Mouse (Mus musculus) C2C12 (cell line): ENCODE measurements around the gene Samhd1. TPM values are rescaled to one million over a fixed set of nuclear protein-coding genes. Genes with fewer than 3 reads are reported as not detected.

Source experiments
- H3K27me3 ChIP-seq: one replicate; pipeline ENCODE4 v1.6.1; 2011; ENCODE audit not compliant: control insufficient read depth, insufficient read depth, insufficient read length
- H3K36me3 ChIP-seq: one replicate; pipeline ENCODE4 v1.6.1; 2011; ENCODE audit not compliant: control insufficient read depth, insufficient read depth
- H3K4me3 ChIP-seq: one replicate; pipeline ENCODE4 v1.5.1; 2011; ENCODE audit warnings: mild to moderate bottlenecking, control low read depth; ENCODE audit not compliant: poor library complexity, insufficient read depth, severe bottlenecking
- H3K79me2 ChIP-seq: one replicate; pipeline ENCODE4 v1.6.1; 2011; ENCODE audit not compliant: control insufficient read depth, insufficient read depth
- H3K79me3 ChIP-seq: one replicate; pipeline ENCODE4 v1.6.1; 2011; ENCODE audit warnings: low read depth, control low read depth
- H3ac ChIP-seq: one replicate; pipeline ENCODE3; 2011; ENCODE audit warnings: low read depth; ENCODE audit not compliant: control insufficient read depth, insufficient read length
- CEBPB ChIP-seq: IDR thresholded peaks from one replicate; pipeline ENCODE4 v1.6.1; 2011; ENCODE audit warnings: low read depth, mild to moderate bottlenecking, control low read depth, moderate library complexity
- CTCF ChIP-seq: IDR thresholded peaks from one replicate; pipeline ENCODE4 v1.5.1; 2011; ENCODE audit not compliant: control insufficient read depth, insufficient read depth, insufficient read length
- FOSL1 ChIP-seq: IDR thresholded peaks from one replicate; pipeline ENCODE4 v1.8.0; 2011; ENCODE audit warnings: mild to moderate bottlenecking, low read length; ENCODE audit not compliant: poor library complexity, insufficient read depth, severe bottlenecking
- MAX ChIP-seq: IDR thresholded peaks from one replicate; pipeline ENCODE4 v1.6.1; 2011; ENCODE audit warnings: mild to moderate bottlenecking, control low read depth
- MYOD1 ChIP-seq: IDR thresholded peaks from one replicate; pipeline ENCODE4 v1.6.1; 2011; ENCODE audit warnings: low read depth; ENCODE audit not compliant: control insufficient read depth, insufficient read length
- MYOG ChIP-seq: IDR thresholded peaks from one replicate; pipeline ENCODE4 v1.6.1; 2011; ENCODE audit not compliant: control insufficient read depth, insufficient read length; ENCODE audit errors: extremely low read depth
- USF1 ChIP-seq: IDR thresholded peaks from one replicate; pipeline ENCODE4 v1.6.1; 2011; ENCODE audit warnings: low read depth, mild to moderate bottlenecking, control low read depth, moderate library complexity
- polyA plus RNA-seq: library from polyadenylated mRNA; unstranded; fragments of >200 nt; fragmentation: generic; extraction: Trizol; gene quantifications from one replicate; pipeline ENCODE4 v1.2.1, GENCODE M21; 2012; ENCODE audit warnings: missing spikeins

Gene Samhd1
- polyA plus RNA-seq, 1 experiment, result 30.2 TPM

GRCm38 (mm10) chr2:157119075-157119474 is 16.0 kb downstream of the Samhd1 start:
- Histone ChIP-seq H3K4me3 (no peak overlapping the region), H3K79me2 (no peaks in the 10 kb centered on the region), H3K36me3 (peaks cover 68% of the 10 kb centered on the region), H3K27me3 (no peaks in the 10 kb centered on the region), H3K79me3 (no peaks in the 10 kb centered on the region), H3ac (no peak overlapping the region)
- TF ChIP-seq MYOD1 (no peak), CTCF (no peak), CEBPB (no peak), MYOG (no peak), MAX (no peak), FOSL1 (no peak), USF1 (no peak)

GRCm38 (mm10) chr2:157118556-157118955 is 16.5 kb downstream of the Samhd1 start:
- no peaks in the 10 kb centered on the region for H3K27me3 ChIP-seq
- H3K79me2 ChIP-seq, result no peaks in the 10 kb centered on the region
- no peaks in the 10 kb centered on the region for H3K79me3 ChIP-seq
- peaks cover 74% of the 10 kb centered on the region for H3K36me3 ChIP-seq
- H3K4me3 ChIP-seq, result no peak overlapping the region
- TF ChIP-seq MYOD1 (no peak), CEBPB (no peak), MYOG (no peak)
- H3ac ChIP-seq, result no peak overlapping the region

DNA sequence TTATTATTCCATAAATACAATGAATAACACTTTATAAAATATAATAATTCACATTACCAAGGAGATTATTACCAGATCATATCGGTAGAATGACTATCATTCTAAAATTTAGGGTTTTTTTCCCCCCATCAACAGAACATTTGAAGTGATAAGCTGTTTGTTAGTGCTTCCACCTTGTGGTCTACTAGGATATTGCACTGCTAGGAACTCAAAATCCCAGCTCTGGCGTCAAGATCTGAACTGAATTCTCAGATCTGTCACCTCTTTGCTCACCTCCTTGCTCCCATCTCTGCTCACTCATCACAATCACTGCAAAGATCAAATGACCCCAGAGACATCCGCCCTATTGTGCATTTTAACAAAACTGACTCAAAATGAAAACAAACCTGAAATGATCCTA is 18.1 kb downstream of the Samhd1 start:
- TF ChIP-seq CEBPB, result no peak
- TF ChIP-seq USF1, result no peak
- no peak for TF ChIP-seq CTCF
- no peak for TF ChIP-seq FOSL1
- Histone ChIP-seq H3K27me3 (no peaks in the 10 kb centered on the region), H3ac (no peak overlapping the region), H3K36me3 (peaks cover 75% of the 10 kb centered on the region), H3K4me3 (no peak overlapping the region), H3K79me3 (no peaks in the 10 kb centered on the region), H3K79me2 (no peaks in the 10 kb centered on the region)

GRCm38 (mm10) chr2:157108236-157108635 is 26.8 kb downstream of the Samhd1 start:
- Histone ChIP-seq H3K27me3 (no peaks in the 10 kb centered on the region), H3K79me2 (no peaks in the 10 kb centered on the region), H3ac (no peak overlapping the region), H3K79me3 (no peaks in the 10 kb centered on the region), H3K36me3 (peaks cover 68% of the 10 kb centered on the region), H3K4me3 (no peak overlapping the region)
- no peak for TF ChIP-seq MYOG
- no peak for TF ChIP-seq CEBPB
- TF ChIP-seq CTCF, result no peak
- no peak for TF ChIP-seq FOSL1
- no peak for TF ChIP-seq MYOD1
- no peak for TF ChIP-seq USF1
- no peak for TF ChIP-seq MAX

DNA sequence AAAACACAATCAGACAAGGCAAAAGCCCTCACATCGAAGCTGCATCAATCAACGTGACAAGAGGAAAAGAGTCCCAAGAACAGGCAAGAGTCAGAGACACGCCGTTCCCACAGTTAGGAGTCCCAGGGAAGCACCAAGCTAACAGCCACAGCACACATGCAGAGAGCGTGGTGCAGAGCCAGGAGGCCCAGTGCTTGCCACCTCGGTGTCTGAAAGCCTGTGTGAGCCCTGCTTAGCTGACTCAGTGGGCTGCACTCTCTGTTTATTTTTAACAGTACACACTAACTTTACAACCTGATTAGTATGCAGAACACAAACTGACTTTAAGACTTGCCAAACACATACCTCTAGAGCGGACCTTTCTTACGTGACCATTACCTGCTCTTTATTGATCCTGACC is 30.6 kb downstream of the Samhd1 start:
- TF ChIP-seq MAX (no peak), CTCF (no peak), FOSL1 (no peak), USF1 (no peak), MYOD1 (no peak), CEBPB (no peak), MYOG (no peak)
- H3K27me3 ChIP-seq, result no peaks in the 10 kb centered on the region
- peaks cover 65% of the 10 kb centered on the region for H3K36me3 ChIP-seq
- H3K79me2 ChIP-seq, result no peaks in the 10 kb centered on the region
- H3K79me3 ChIP-seq, result no peaks in the 10 kb centered on the region
- no peak overlapping the region for H3ac ChIP-seq
- H3K4me3 ChIP-seq, result no peak overlapping the region

DNA sequence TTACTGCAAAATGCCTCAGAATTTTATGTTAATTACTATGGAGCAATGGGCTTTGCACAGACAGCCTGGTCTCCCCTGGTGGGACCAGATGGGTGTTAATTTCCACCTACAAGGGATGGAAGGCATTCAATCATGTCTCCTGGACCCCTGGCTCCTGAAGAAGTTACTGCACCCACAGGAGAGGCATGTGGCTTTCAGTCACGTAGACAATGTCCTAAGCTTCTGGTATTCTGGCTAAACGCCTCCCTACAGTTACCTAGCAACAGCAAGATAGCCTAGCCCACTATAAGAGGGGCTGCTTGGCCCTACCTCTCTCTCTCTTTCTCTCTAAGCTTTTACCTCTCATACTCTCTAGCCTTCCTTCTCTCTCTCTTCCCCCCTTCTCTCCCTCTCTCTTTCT is 32.8 kb downstream of the Samhd1 start:
- H3ac ChIP-seq, result no peak overlapping the region
- H3K79me3 ChIP-seq, result no peaks in the 10 kb centered on the region
- H3K27me3 ChIP-seq, result no peaks in the 10 kb centered on the region
- H3K79me2 ChIP-seq, result no peaks in the 10 kb centered on the region
- peaks cover 46% of the 10 kb centered on the region for H3K36me3 ChIP-seq
- H3K4me3 ChIP-seq, result no peak overlapping the region
- TF ChIP-seq FOSL1, result no peak
- TF ChIP-seq CTCF, result no peak
- TF ChIP-seq MAX, result no peak
- TF ChIP-seq USF1, result no peak
- TF ChIP-seq MYOG, result no peak
- no peak for TF ChIP-seq MYOD1
- no peak for TF ChIP-seq CEBPB
